Mouse (Mus musculus) cerebellum, adult 8-10 months (tissue): ENCODE results near the gene Retreg3.
"Not testable (repeated sequence)": the region's sequence is repeated elsewhere in the genome, so short reads cannot be mapped to it uniquely, and the experiment has no call there.

Source experiments
- DNase-seq: peaks from one replicate; pipeline ENCODE4 v3.0.0; 2022

Retreg3 gene

DNA sequence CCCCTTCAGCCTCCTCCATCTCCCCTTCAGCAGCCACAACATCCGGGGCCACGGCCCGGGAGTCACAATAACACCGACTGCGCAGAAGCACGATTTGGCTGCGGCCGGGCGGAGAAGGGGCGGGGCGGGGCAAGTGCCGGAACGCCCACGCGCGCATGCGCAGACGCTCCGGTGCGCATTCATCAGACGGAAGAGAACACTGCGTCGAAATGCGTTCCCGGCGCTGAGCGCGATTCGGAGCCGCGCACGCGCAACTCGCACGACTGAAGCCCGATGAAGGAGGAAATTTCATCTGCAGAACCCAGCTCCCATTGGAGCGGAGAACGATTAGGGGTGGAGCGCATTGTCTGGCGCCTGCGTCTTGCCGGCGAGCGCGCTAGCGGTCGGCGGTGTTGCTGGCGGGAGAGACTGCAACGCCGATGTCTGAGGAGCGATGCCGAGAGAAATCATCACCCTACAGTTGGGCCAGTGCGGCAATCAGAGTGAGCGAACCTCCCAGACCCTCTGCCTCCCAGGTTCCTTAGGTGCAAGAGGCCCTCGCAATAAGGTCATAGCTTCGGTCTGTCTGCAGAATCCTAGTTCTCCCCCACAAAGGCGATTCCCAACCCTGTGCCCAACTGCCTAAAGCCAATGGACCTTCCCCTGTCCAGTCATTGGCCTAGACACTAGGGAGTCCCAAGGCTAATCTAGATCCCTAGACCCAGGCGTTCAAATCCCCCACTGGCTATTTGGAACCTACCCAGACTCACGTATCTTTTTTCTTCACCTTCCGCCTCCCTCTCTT lies at the start of gene Retreg3, which contains the start of gene Tubg1:
Retreg3 (minus strand) TSS at position 133 of the 784 bp plus-strand sequence.
Tubg1 (plus strand) TSS at position 178 of the 784 bp plus-strand sequence.
- DNase-seq, result peak; percentile 99

DNA sequence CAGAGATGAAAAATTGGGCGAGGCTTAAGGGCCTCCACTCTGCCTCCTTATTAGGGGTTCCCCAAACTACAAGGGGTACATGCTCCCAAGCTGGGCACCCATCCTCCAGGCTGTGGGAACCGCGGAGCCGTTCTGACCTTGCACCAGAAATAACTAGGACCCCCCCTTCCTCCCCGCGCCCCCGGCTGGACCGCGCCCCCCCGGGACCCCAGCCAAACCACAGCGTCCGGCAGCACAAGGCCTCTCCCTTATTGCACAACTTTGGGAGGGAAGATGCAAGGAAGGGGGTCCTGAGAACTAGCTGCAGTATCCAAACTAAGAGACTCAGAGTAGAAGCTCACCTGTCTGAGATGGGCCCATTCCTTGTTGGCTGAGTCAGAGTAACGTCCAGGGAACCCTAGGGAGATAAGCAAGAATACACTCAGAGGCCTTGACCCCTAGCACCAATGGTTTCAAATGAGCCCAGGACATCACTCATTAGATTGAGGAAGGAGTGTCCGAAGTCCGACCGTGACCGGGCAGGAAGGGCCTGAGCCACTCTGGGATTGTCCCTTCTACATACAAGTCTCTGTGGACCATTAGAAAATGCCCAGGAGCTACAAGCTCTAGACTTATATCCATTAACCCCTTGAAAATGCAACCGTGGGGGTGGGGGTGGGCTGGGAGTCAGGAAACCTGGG lies 48.7 kb upstream of the Retreg3 start:
- no peak for DNase-seq

DNA sequence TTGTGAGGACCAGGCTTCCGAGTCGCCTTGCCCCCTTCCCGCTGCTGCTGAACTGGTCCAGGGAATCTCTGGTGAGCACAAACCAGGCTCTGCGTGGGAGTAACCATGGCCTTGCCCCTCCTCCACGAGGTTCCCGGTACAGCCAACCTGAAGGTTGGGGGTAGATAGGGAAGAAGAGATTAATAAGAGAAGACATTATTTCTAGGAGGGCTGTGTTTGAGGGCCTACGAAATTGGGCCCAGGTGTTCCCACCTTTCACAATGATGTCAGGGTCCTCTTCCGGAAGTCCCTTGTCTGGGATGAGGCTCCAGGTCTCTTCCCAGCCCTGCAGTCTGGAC lies 48.2 kb upstream of the Retreg3 start:
- DNase-seq, result no peak

DNA sequence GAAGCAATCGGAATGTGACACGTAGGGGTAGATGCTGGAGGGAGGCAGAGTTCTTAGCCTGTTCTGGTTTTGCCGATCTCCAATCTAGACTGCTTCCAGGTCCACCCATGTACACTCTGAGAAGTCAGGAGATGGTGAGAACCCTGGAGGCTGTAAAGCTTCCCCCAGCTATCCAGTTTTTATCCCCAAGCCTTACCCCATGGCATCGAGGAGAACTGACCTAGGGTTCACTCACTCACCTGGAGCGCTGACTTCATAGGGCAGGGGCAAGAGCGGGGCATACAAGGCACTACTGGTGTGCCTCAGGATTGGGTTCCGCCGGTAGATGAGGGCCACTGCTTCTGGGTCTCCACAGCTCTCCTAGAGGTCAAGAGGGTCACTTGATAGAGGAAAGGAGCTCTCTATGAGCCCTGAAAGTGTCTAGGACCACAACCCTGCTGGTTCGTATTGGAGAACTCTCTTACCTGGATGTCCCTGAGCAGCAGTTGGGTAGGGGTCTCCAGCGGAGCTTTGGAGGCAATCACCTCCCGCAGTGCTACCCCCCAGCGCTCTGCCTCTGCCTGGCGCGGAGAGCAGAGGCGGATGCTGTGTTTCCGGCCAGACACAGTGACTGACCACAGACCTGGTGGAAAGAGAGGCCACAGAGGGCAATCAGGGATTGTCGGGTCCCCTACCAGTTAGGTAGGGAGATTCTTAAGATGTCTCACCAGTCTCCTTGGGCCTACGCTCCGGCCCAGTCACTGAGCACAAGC lies 47.7 kb upstream of the Retreg3 start:
- no peak for DNase-seq

DNA sequence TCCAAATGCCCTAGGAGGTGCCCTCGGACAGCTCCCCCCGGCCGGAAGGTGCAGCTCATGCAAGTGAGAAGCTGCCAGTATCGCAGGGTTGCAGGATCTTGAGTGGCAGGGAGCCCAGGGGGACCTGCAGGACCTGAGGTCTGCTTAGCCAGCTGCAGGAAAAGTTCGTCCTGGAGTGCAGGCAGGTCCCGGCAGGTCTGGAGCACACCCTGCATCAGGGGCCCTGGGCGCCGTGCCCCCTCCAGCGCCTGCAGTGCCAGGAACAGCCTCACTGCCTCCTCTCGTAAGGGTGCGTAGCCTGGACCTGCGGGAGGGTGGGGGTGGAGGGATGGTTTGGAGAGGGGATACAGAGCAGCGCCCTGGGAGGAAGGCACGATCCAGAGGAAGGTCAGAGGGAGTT lies 46.7 kb upstream of the Retreg3 start:
- DNase-seq, result no peak

DNA sequence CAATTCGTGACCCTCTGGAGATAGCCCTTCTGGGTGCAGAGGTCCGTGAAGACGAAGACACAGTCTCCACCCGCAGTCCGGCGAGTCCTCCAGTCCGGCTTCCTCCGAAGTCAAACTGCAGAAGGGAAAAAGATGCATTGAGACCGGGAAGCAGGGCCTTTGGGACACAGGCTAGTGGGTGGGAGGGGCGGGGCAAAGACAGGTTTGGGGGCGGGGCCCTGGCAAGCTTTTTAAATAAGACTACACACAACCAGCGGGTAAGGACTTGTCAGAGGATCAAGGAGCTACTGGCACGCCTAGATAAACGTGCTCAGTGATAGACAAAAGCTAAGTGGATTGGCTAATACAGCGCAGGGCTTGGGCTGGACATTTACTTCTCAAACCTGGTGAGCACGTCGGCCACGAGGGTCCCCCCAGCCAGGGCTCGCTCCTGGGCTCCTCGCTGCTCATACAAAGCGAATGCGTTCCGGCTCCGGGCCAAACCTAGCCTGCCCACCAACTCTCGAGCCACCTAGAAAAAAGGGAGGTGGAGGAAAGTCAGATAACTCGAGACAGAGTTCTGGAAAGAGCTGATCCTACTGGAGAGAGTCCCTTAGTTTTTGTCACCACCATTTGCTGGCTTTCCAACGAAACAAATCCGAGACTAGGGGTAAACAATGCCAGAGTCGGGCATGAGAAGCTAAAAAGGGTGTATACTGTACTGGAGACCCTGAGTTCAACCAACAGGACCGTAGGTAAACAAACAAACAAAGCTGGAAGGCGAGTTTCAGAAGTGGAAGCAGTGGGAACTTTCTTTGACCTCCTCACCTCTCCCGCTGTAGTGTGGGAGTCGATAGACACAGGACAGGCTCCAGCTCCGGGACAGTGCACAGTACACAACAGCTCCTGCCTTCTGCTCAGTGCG lies 45.2 kb upstream of the Retreg3 start:
- DNase-seq, result no peak

DNA sequence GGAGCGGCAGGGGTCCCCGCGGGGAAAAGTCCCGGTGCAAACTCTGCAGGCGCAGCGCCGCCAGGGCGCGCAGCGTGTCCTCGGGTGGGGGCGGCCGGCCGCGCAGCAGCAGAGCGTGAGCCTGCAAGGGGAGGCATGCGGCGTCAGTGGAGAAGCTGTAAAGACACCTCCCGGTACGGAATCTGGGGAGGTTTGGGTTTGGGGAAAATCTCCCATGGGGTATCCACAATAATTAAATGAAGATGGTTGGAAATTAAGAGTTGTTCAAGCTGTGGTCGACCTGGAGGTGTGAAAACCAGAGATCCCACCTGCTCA lies 44.6 kb upstream of the Retreg3 start:
- DNase-seq, result no peak

DNA sequence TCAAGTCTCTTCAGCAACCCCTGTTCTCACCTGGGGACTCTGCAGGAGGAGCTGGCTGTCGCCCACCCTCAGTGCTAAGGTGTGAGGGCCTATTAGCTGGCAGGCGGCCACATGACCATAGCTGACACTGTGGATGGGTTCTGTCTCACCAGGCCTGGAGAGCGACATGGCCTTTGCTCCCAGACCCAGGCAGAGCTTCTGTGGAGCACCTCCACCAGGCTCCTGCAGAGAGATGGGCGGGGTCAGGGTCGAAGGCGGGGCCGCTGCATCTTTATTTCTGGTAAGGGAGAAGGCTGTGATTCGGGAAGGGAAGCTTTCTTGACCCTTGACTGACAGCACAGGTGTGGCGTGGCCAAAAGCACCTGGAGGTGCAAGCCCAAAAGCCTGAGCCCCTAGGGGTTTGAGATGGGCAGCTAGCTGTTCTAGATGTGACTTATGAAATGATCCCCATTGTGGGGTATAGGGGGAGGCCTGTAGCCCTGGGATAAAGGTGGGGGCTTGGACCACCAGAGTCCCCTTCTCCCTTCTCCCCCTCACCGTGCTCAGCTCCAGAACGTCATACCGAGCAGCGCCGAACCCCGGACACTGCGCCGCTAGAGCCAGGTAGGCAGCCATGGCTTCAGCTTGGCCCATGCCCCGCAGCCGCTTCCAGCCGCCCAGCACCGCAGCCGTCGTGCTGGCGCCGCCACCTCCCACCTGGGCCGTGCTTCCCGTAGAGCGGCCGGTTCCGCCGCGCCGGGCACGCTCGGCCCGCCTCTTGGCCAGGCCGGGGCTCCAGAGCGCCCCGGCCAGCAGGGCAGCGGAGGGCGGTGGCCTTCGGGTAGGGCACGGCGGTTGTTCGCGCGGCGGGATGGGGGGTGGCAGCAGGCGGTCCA lies 44.0 kb upstream of the Retreg3 start:
- no peak for DNase-seq

DNA sequence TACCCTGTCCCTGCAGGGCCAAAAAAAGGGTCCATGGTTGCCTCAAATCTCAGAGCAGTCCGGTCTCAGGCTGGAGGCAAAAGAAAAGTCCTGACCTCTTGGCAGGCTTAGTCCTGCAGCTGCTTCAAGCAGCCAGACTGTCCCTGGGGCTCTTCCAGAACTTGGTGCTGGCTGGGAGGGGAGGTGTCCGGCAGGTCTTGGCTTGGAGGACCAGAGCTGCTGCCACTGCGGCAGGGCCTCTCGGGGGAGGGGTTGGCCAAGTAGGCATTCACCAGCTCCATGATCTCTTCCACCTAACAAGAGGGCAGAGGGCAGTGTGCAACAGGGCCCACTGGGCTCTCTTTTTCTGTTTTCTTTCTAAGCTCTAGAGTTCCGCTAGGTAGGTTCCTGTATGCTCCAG lies 43.1 kb upstream of the Retreg3 start:
- no peak for DNase-seq

DNA sequence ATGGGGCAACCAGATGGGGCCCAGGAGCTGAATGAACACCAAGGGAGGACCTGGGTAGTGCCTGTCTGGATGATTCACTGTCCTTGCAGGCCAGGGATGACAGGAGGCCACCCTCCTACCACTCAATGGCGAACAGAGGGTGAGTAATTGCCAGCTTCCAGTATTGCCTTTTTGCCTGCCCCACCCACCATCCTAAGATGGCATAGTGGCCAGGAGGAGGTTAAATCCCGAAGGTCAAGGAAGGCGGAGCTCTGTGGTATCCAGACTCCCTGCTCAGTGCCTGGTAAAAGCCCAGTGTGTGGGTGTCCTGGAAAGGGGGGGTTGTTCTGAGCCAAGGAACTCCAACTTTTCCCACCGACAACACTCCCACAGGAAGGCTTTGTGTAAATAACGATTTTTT lies 42.6 kb upstream of the Retreg3 start:
- DNase-seq, result no peak

DNA sequence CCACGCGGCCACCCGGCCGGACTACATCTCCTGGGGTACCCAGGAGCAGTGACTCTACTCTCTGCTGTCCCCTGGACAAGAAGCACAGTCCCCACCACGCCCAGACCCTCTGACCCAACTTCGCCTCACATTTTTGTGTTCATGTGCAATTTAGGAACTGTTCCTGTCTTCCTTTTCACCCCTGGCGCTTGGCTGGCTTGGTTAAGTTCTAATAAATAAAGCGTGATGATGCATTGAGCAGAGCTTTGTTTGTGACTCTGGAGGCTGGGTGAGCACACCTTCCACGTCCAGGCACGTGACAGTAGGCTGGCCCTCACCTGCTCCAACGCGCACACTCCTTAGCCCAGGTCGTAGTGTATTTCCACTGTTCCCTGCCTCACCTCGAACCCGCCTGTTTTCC lies 41.9 kb upstream of the Retreg3 start:
- no peak for DNase-seq

DNA sequence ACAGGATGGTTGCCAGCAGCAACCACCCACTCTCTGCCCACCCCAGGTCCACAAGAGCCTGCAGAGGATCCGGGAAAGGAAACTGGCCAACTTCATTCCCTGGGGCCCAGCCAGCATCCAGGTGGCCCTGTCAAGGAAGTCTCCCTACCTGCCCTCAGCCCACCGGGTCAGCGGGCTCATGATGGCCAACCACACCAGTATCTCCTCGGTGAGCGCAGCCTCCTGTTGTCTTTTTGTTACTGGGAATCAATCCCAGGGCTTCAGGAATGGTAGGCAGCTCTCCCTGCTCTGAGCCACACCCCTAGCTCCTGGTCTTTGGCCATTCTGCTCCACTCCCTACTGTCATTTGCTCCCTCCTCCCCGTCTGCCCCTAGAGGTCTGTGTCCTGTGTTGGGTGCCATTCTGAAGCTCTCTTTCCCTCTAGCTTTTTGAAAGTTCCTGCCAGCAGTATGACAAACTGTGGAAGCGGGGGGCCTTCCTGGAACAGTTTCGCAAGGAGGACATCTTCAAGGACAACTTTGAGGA lies 41.4 kb upstream of the Retreg3 start:
- not testable (repeated sequence) for DNase-seq

DNA sequence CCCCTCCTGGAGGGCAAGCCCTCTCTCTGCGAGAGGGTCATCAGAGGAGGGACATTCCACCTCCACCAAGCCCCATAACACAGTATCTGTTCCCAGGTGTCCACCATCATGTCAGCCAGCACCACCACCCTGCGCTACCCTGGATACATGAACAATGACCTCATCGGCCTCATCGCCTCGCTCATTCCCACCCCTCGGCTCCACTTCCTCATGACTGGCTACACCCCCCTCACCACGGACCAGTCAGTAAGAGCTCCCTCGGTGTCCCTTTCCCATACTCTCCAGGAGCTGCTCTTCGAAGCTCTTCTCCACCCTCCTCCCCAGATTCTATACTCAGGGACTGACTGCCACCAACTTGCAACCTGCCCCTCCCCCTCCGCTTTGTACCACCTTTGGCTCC lies 40.5 kb upstream of the Retreg3 start:
- not testable (repeated sequence) for DNase-seq

DNA sequence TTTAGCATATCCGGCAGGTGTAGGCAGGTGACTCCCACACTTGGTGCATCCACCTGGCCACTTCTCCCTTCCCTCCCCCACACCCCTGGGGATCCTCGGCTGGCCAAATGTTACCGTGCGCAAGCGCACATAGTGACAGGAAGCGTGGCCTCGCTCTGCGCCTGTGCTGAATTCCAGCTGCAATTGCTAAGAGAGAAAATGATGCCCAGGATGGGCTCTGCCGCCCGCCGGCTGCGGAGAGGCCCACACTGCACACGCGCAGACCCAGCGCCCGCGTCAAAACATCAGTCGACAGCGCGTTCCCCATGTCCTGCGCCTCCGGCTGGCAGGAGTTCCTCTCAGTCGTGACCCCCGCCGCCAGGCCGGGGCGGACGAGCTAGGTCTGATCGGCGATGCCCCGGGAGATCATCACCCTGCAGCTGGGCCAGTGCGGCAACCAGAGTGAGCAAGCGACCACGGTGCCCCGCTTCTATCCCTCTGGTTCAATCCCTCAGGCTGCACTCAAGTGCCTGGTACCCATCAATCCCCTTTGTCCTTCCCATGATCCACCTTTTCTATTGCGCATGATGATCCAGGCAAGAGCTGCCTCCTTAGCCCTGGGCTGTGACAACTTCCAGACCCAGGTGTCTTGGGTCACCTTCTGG lies 36.2 kb upstream of the Retreg3 start, which contains the start of gene Tubg2:
Tubg2 (plus strand) TSS at position 180 of the 644 bp plus-strand sequence.
- peak; percentile 78 for DNase-seq

DNA sequence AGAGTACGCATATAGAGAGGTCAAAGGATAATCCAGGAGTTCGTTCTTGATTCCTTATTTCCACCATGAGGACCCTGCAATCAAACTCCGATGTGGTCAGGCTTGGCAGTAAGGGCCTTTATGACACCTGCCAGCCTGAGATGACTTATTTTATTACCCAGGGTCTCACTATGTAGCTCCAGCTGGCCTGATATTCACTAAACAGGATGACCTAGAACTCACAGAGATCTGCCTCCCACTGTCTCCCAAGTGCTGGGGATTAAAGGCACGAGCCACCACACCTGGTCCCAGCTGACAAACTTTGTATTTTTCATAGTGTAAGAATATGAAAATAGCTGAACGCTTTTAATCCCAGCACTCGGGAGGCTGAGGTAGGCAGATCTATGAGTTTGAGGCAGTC lies 35.5 kb upstream of the Retreg3 start:
- DNase-seq, result no peak

DNA sequence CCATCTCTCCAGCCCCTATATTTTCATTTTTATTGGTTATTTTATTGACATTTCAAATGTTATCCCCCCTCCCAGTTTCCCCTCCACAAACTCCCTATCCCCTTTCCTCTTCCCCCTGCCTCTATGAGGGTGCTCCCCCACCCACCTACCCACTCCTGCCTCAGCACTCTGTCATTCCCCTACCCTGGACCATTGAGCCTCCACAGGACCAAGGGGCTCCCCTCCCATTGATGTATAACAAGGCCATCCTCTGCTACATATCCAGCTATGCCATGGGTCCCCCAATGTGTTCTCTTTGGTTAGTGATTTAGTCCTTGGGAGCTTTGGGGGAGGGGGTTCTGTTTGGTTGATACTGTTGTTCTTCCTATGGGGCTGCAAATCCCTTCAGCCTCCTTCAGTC lies 35.0 kb upstream of the Retreg3 start:
- no peak for DNase-seq

DNA sequence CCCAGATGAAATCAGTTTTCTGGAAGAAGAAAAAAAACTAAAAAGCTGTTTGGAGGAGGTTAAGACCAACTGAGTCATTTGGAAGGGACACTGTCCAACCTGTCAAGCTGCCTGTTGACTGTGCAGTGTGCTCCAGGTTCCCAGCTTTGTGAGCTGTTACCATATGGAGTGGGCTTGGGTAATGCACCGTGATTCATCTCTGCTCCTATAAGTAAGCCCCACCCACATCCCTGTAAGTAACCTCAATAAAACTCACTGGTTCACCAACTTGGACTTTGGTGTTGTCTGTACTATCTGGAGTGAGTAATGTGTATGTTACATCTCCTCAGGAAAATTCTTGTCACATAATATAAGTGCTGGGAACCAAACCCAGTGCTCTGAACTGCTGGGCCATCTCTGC lies 33.1 kb upstream of the Retreg3 start:
- no peak for DNase-seq

DNA sequence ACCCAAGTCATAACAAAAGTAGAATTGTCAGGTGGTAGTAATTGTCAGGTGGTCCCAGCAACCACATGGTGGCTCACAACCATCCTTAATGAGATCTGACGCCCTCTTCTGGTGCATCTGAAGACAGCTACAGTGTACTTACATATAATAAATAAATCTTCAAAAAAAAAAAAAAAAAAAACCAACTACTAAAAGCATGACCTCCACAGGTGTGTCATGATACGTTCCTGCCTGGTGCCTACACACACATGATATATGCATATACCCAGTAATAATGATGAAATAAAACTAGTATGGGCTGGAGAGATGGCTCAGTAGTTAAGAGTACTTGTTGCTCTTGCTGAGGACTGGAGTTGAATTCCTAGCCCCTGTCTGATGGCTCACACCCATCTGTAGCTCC lies 31.4 kb upstream of the Retreg3 start:
- DNase-seq, result no peak

DNA sequence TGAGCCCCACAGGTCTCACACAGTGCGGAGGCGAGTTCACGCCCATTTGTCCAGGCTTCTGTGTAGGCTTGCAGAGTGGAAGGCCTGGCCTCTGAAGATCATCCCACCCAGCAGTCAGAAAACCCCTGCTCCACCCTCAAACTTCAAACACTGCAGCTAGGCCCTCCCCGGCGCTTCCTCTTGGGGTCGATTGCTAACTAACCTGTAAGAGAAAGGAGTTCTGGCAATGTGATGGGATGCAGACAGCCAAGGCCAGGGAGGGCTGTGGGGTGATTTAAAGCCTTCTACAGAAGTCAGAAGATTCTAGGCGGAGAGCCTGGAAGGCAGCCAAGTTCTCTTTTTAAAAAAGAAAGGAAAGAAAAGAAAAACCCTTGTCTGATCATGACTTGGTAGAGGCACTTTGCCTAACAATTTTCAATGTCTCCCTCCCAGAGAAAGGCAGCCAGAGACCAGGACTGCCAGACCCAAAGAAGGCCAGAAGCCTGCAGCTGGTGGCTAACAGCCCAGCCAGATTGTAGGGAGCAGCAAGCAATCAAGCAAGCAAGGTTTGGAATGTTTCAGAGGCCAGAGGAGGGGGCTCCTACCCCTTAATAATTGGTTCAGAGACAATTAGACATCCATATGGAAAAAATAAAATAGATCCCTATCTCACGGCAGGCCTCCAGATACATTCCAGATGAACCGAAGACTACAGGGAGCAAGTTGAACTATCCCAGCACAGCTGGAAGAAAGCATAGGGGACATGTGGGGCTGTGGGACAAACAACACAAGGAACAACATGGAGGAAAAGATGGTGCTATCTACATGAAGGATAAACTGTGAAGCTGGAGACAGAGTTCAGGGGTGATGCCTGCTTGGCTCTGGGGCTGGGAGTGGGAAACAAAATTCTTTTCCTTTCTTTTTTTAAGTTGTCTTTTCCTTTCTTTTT lies 29.7 kb upstream of the Retreg3 start:
- no peak for DNase-seq

DNA sequence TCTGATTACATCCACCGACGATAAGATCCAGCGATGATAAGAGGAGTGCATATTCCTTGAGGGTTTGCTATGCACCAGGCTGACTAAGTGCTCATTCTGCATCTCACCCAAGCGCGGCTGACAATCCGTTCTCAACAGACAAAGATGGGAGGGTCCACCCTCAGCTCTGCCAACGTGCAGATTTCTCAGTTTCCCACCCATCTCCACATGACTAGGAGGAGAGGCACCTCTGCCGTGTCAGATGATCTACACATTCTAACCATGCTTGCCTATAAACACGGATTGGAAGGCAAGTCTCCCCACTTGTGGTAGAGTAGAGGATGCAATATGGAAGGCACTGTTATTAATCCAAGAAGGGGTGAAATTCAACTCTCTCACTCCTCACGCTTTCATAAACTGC lies 29.1 kb upstream of the Retreg3 start:
- no peak for DNase-seq
